In the genomic region with DNA sequence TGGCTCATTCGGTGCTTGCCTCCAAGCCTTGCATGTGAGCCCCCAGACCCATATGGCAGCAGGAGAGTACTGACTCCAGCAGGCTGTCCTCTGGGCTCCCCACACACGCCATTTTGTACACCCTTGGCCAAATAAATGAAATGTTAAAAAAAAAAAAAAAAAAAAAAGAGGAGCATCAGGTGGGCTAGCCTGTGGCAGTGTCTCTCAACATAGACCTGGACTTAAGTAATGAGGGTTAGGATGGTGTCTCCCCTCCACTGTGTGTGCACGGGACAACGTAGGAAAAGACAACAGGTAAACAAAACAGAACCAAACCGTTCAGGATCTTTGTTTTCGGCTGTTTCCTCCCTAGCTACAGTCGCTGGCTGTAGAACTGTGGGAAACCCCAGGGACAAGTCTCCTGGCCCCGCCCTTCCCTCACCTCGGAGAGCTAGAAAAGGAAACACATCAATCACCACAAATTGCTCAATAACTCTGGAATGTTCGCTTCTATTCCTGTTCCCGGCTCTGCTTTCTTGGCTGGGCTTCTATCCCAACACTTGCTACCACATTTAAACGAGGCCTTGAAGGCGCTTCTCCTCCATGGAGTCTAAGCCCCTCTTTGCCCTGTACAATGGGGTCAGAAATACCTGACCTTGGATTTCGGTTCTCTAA, we compare ENCODE assay signal across 7 mouse cellular contexts. TPM values are rescaled to one million over a fixed set of nuclear protein-coding genes. Genes with fewer than 3 reads are reported as not detected.
A peak's percentile ranks its signal among the peaks of the same experiment; 100 is the strongest.
DNase-seq lines count a peak whose midpoint lies in the region; ATAC-seq and TF ChIP-seq lines count a peak whose summit lies in the region.

No protein-coding gene starts in this region.

- H3K27me3 ChIP-seq in intestine, embryonic 14.5 days (replicated peaks; ENCODE audit: control insufficient read depth, insufficient read depth, low read length): no peaks in the 10 kb centered on the region
- H3K27me3 ChIP-seq in liver, embryonic 16.5 days (ENCODE audit: control insufficient read depth, insufficient read depth, low read depth, low read length): no peaks in the 10 kb centered on the region

- no peaks in the 10 kb centered on the region for H3K9me3 ChIP-seq in ES-E14 (ENCODE audit: control insufficient read depth, insufficient read depth, low read depth, low read length)
- H3K9me3 ChIP-seq in intestine, embryonic 14.5 days (ENCODE audit: control insufficient read depth, low read length): no peaks in the 10 kb centered on the region
- no peaks in the 10 kb centered on the region for H3K9me3 ChIP-seq in liver, embryonic 16.5 days (replicated peaks; ENCODE audit: control insufficient read depth, low read length)

- peak overlapping the region; percentile 10 to 56 for H3K4me3 ChIP-seq in ES-E14 (ENCODE audit: insufficient read depth in 1 of 2, low read depth in 1 of 2, low read length in 2 of 2, poor library complexity in 1 of 2, severe bottlenecking in 1 of 2)
- H3K4me3 ChIP-seq in intestine, embryonic 14.5 days (ENCODE audit: low read depth, low read length): peak overlapping the region; percentile 26
- H3K4me3 ChIP-seq in liver, embryonic 16.5 days (ENCODE audit: low read depth, low read length): peak overlapping the region; percentile 50

- peak overlapping the region; percentile 58 for H3K4me2 ChIP-seq in intestine, embryonic 14.5 days (ENCODE audit: low read length)
- peak overlapping the region; percentile 77 for H3K4me2 ChIP-seq in liver, embryonic 16.5 days (ENCODE audit: low read depth, low read length)

- 33% methylated on average over 14 of the region's 14 CpGs for WGBS in intestine, embryonic 14.5 days
- 21% methylated on average over 14 of the region's 14 CpGs for WGBS in liver, embryonic 16.5 days (ENCODE audit: insufficient replicate concordance)

- no peak for DNase-seq in ES-E14 (ENCODE audit: low read depth, low spot score)
- DNase-seq in adrenal gland, postnatal 25 days: peak; percentile 71
- peak; percentile 53 for DNase-seq in gastrocnemius, postnatal 10 days
- no peak for DNase-seq in intestine, embryonic 14.5 days (ENCODE audit: low spot score)
- DNase-seq in skeletal muscle tissue, adult 2 months (ENCODE audit: low read depth, low spot score): peak; percentile 93

- in situ Hi-C loops in ES-E14 (cut with MboI; ENCODE audit: low sequenced_read_pairs in 2 of 2, unreplicated experiment in 2 of 2): no loop called here

- H3K9ac ChIP-seq in ES-E14 (ENCODE audit: insufficient read depth, low read depth, low read length, poor library complexity, severe bottlenecking): peak overlapping the region; percentile 81
- peak overlapping the region; percentile 40 for H3K9ac ChIP-seq in intestine, embryonic 14.5 days (ENCODE audit: low read length)
- peak overlapping the region; percentile 55 for H3K9ac ChIP-seq in liver, embryonic 16.5 days (ENCODE audit: low read depth, low read length)

- peaks cover 6 to 47% of the 10 kb centered on the region in 2 experiments; a peak in 3 of 4 replicates for H3K4me1 ChIP-seq in ES-E14 (ENCODE audit: control insufficient read depth in 2 of 2, insufficient read depth in 2 of 2, low read length in 2 of 2, poor library complexity in 1 of 2)
- peaks cover 32% of the 10 kb centered on the region for H3K4me1 ChIP-seq in intestine, embryonic 14.5 days (replicated peaks; ENCODE audit: control insufficient read depth, insufficient read depth, low read length)
- peaks cover 38% of the 10 kb centered on the region for H3K4me1 ChIP-seq in liver, embryonic 16.5 days (ENCODE audit: control insufficient read depth, low read depth, low read length)

- peak; percentile 25 for ATAC-seq in intestine, embryonic 14.5 days (replicated peaks; ENCODE audit: low FRiP score, low TSS enrichment, low read depth)
- ATAC-seq in liver, embryonic 16.5 days (ENCODE audit: low read depth): peak; percentile 17
- no peak for ATAC-seq in monocyte, adult 5-6 weeks (replicated peaks; ENCODE audit: insufficient number of reproducible peaks, low FRiP score, low TSS enrichment, poor library complexity, severe bottlenecking)

- no peaks in the 10 kb centered on the region for H3K36me3 ChIP-seq in ES-E14 (ENCODE audit: control insufficient read depth, insufficient read depth, low read length, poor library complexity, severe bottlenecking)
- H3K36me3 ChIP-seq in intestine, embryonic 14.5 days (ENCODE audit: control insufficient read depth, insufficient read depth, low read length): no peaks in the 10 kb centered on the region
- no peaks in the 10 kb centered on the region for H3K36me3 ChIP-seq in liver, embryonic 16.5 days (ENCODE audit: control insufficient read depth, insufficient read depth)

- peak overlapping the region; percentile 100 for H3K27ac ChIP-seq in ES-E14 (ENCODE audit: insufficient read depth, low read depth, low read length, poor library complexity, severe bottlenecking)
- H3K27ac ChIP-seq in intestine, embryonic 14.5 days (ENCODE audit: low read depth): peak overlapping the region; percentile 97
- peak overlapping the region; percentile 78 for H3K27ac ChIP-seq in liver, embryonic 16.5 days (ENCODE audit: low read length)

TF ChIP-seq in ES-E14, 5 proteins besides CTCF, POLR2A, EP300 and RAD21:
- TF ChIP-seq MAFK (IDR thresholded peaks at IDR 0.05; ENCODE audit: insufficient read depth, low read depth, low read length): no peak
- TF ChIP-seq ZNF384 (IDR thresholded peaks at IDR 0.05; ENCODE audit: low read depth, low read length): no peak
- no peak for TF ChIP-seq CHD2 (IDR thresholded peaks at IDR 0.05; ENCODE audit: low read depth, low read length)
- no peak for TF ChIP-seq HCFC1 (IDR thresholded peaks at IDR 0.05; ENCODE audit: borderline replicate concordance, insufficient read depth, low read length)
- TF ChIP-seq ZC3H11A (IDR thresholded peaks at IDR 0.05; ENCODE audit: borderline replicate concordance, low read depth, low read length): no peak

RNA-seq across cellular contexts. Expression of gene Gm16253, which starts 0.7 kb away (rescaled TPM):
- total RNA-seq in ES-E14 (2012; rRNA removed): 1.8 and 2.0 TPM in 2 replicates
- not detected in 2 replicates for total RNA-seq in adrenal gland, postnatal 25 days (2021)
- total RNA-seq in gastrocnemius, postnatal 10 days (2021): 1 to 10 TPM in 1 of 2 experiments, under 1 TPM in 1; 0.70 to 1.1 TPM
- polyA plus RNA-seq in intestine, embryonic 14.5 days (2014; fragmentation: Nextera tagmentation; extraction: Ambion mirVana): 0.37 and 1.6 TPM in 2 replicates
- 0.48 and 0.55 TPM in 2 replicates for polyA plus RNA-seq in liver, embryonic 16.5 days (2015; fragmentation: Nextera tagmentation; extraction: Ambion mirVana)
- not detected in 3 replicates for total RNA-seq in monocyte, adult 5-6 weeks (2017)

RNA-seq across cellular contexts. Expression of gene Polr3gl, which starts 17.8 kb away (rescaled TPM):
- 5.7 and 8.1 TPM in 2 replicates for total RNA-seq in ES-E14 (2012; rRNA removed)
- 37.7 and 44.9 TPM in 2 replicates for total RNA-seq in adrenal gland, postnatal 25 days (2021)
- 10 to 100 TPM; 32.1 to 32.7 TPM for total RNA-seq in gastrocnemius, postnatal 10 days (2021)
- polyA plus RNA-seq in intestine, embryonic 14.5 days (2014; fragmentation: Nextera tagmentation; extraction: Ambion mirVana): 13.6 and 17.4 TPM in 2 replicates
- polyA plus RNA-seq in liver, embryonic 16.5 days (2015; fragmentation: Nextera tagmentation; extraction: Ambion mirVana): 10.8 and 12.2 TPM in 2 replicates
- total RNA-seq in monocyte, adult 5-6 weeks (2017): 75.3 to 86.8 TPM (median 84.0 TPM) in 3 replicates

RNA-seq across cellular contexts. Expression of gene Txnip, which starts 18.4 kb away (rescaled TPM):
- total RNA-seq in ES-E14 (2012; rRNA removed): 128 and 161 TPM in 2 replicates
- total RNA-seq in adrenal gland, postnatal 25 days (2021): 421 and 586 TPM in 2 replicates
- total RNA-seq in gastrocnemius, postnatal 10 days (2021): 100 to 1,000 TPM; 484 to 520 TPM
- polyA plus RNA-seq in intestine, embryonic 14.5 days (2014; fragmentation: Nextera tagmentation; extraction: Ambion mirVana): 149 and 154 TPM in 2 replicates
- 49.3 and 51.2 TPM in 2 replicates for polyA plus RNA-seq in liver, embryonic 16.5 days (2015; fragmentation: Nextera tagmentation; extraction: Ambion mirVana)
- total RNA-seq in monocyte, adult 5-6 weeks (2017): 575 to 636 TPM (median 578 TPM) in 3 replicates

RNA-seq across cellular contexts. Expression of gene Ankrd34a, which starts 20.3 kb away (rescaled TPM):
- 0.67 and 1.1 TPM in 2 replicates for total RNA-seq in ES-E14 (2012; rRNA removed)
- 0.71 and 0.97 TPM in 2 replicates for total RNA-seq in adrenal gland, postnatal 25 days (2021)
- total RNA-seq in gastrocnemius, postnatal 10 days (2021): 1 to 10 TPM in 1 of 2 experiments, under 1 TPM in 1; 0.96 to 1.9 TPM
- polyA plus RNA-seq in intestine, embryonic 14.5 days (2014; fragmentation: Nextera tagmentation; extraction: Ambion mirVana): 2.3 and 2.8 TPM in 2 replicates
- polyA plus RNA-seq in liver, embryonic 16.5 days (2015; fragmentation: Nextera tagmentation; extraction: Ambion mirVana): 0.09 and 0.15 TPM in 2 replicates
- not detected in 3 replicates for total RNA-seq in monocyte, adult 5-6 weeks (2017)

RNA-seq across cellular contexts. Expression of gene Lix1l, which starts 24.8 kb away (rescaled TPM):
- total RNA-seq in ES-E14 (2012; rRNA removed): 2.6 and 4.6 TPM in 2 replicates
- 32.9 and 50.0 TPM in 2 replicates for total RNA-seq in adrenal gland, postnatal 25 days (2021)
- total RNA-seq in gastrocnemius, postnatal 10 days (2021): 10 to 100 TPM; 24.1 to 26.9 TPM
- polyA plus RNA-seq in intestine, embryonic 14.5 days (2014; fragmentation: Nextera tagmentation; extraction: Ambion mirVana): 6.7 and 8.3 TPM in 2 replicates
- 0.49 and 0.68 TPM in 2 replicates for polyA plus RNA-seq in liver, embryonic 16.5 days (2015; fragmentation: Nextera tagmentation; extraction: Ambion mirVana)
- total RNA-seq in monocyte, adult 5-6 weeks (2017): 0.68 to 0.95 TPM in 2 of 3 replicates, not detected in the other

Comparison
In these comparisons a context has a peak if more than half of its experiments do, and no peak if none do; other contexts are left out.
1. DNase-seq: peak in adrenal gland, postnatal 25 days (single experiment), gastrocnemius, postnatal 10 days (single experiment) and skeletal muscle tissue, adult 2 months (single experiment); none in ES-E14 (single experiment) and intestine, embryonic 14.5 days (single experiment).
2. Peak in every context shown above with its lines, with median percentiles within 50 percentile points of each other: H3K27ac ChIP-seq, H3K4me3 ChIP-seq and H3K9ac ChIP-seq.